Mouse (Mus musculus) gastrocnemius, postnatal 25 days (tissue): ENCODE data around the gene Kdm4b. TPM values are rescaled to one million over a fixed set of nuclear protein-coding genes. Genes with fewer than 3 reads are reported as not detected.

Experiments
- DNase-seq: peaks from one replicate; pipeline ENCODE4 v3.0.0; 2022
- microRNA-seq, 2 experiments: library from miRNA; unstranded; fragments of <30 nt; microRNA quantifications; one replicate each; pipeline ENCODE4 v1.2.0; 2021; ENCODE audit warnings: borderline replicate concordance in 2 of 2
- total RNA-seq, 2 experiments: library from RNA; stranded (reverse); gene quantifications; 1 replicate in 1 of 2; 2 replicates in 1 of 2; pipeline ENCODE4 v1.2.3; 2021

The Kdm4b gene
- total RNA-seq, 2 experiments from 2014 or later, result 21.5 to 22.6 TPM

DNA sequence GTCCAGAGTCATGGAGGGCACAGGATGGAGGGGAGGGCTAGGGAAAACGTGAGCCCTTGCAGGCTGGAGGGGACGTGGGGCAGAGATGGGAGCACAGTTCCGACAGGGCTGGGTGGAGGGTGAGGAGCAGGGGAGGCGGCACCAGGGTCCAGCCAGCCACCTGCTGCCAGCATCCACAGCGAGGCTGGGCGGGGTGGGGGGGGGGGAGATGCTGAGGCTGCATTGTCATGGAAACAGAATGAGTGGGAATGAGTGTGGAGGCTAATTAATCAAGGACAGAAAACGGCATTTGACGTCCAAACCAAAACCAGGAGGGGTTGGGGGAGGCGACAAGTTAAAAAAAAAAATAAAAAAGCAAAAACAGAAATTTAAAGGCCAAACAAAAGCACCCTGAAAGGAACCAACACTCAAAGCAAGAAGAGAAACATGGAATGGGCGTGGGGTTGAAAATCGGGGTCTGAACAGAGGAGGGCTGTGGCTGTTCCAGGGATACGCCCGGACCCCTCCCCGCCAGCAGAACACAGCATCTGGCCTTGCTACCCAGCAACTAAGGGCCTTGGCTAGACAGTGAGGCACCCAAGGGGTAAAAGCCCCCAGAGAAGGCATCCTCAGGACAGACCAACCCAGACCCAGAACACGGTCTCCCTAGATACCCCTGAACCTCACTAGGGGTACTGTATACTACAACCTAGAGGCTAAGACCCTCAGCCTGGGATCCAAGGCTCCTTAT, 114.0 kb downstream of the Kdm4b start:
- no peak for DNase-seq

GRCm38 (mm10) chr17:56442316-56442715, 116.5 kb downstream of the Kdm4b start:
- DNase-seq, result no peak

GRCm38 (mm10) chr17:56443341-56443795, 117.5 kb downstream of the Kdm4b start:
- no peak for DNase-seq

DNA sequence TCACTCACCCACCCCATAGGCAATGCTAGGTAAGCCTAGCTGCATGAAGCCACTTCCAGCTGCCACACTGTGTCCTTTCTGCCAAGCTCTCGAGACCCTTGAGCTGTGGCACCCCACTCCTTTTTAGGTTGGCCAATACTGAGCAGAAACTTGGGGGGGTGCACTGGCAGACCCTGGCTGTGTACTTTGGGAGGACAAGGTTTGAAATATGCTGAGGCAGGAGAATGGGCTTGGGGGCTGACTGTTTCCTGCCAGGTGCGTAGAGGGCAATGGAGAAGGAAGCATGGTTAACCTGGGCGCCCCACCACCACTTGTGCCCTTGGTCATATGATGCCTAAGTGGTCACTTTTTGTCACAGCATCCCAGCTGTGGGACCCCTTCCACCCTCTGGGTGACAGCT, 118.9 kb downstream of the Kdm4b start:
- no peak for DNase-seq

DNA sequence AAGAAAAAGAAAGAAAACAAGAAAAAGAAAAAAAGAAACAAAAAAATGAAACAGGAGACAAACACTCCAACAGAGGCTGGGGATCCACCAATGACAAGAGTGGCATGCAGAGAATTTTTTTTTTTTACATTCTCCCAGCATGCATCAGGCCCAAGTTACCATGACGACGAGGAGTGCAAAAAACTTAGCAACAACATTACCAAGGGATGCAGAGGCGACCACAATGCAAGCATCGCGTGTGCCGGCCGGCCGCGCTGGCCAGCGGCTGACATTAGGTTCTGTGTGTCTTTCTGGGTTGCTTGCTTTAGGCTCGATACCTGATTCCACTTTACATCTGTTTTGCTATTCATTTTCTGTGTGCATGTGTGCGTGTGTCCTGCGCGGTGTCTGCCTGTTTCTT, 119.5 kb downstream of the Kdm4b start:
- no peak for DNase-seq

DNA sequence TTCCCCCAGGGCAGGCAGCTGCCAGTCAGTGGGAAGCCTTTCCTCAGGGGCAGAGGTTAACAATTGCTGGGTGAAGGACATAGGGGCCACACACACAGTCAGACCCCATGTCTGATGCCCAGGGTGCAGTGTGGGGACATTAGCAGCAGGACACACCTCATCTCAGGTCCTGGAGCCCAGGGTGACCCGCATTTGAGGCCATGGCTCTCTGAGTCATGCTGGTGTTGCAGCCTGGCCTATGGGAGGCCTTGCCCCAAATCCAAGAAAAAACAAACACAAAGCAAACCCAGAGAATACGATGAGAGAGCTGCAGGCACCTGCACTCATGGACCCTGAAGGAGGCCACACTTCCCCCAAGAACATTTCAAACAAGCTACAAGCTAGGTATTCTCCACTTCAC, 121.9 kb downstream of the Kdm4b start:
- DNase-seq, result no peak

Small RNAs within 50 kb of the gene (microRNA-seq; reads per million reads assigned to microRNA genes)
- gene Mir6977, result 0 reads per million in 2 experiments

Other genes starting within 250 kb of the Kdm4b start
- gene Hdgfl2, start 246.4 kb upstream of the Kdm4b start, total RNA-seq, result 10 to 100 TPM; 21.5 to 24.2 TPM
- 100 to 1,000 TPM; 177 to 234 TPM for gene Plin4, start 216.3 kb upstream of the Kdm4b start, total RNA-seq
- 10 to 100 TPM; 27.7 to 29.0 TPM for gene Plin5, start 208.5 kb upstream of the Kdm4b start, total RNA-seq
- gene Lrg1, start 204.1 kb upstream of the Kdm4b start, total RNA-seq, result 10 to 100 TPM; 13.4 to 24.9 TPM
- gene Sema6b, start 185.7 kb upstream of the Kdm4b start, total RNA-seq, result 1 to 10 TPM; 1.9 to 4.2 TPM
- under 1 TPM; 0.64 to 0.78 TPM for gene Tnfaip8l1, start 163.6 kb upstream of the Kdm4b start, total RNA-seq
- gene Mydgf, start 142.1 kb upstream of the Kdm4b start, total RNA-seq, result 10 to 100 TPM; 20.3 to 21.7 TPM
- gene Dpp9, start 107.2 kb upstream of the Kdm4b start, total RNA-seq, result 10 to 100 TPM; 27.1 to 31.8 TPM
- 100 to 1,000 TPM; 133 to 135 TPM for gene Fem1a, start 69.3 kb upstream of the Kdm4b start, total RNA-seq
- 1 to 10 TPM; 2.8 to 3.0 TPM for gene Ticam1, start 49.3 kb upstream of the Kdm4b start, total RNA-seq
- 10 to 100 TPM; 35.3 to 39.1 TPM for gene Plin3, start 33.2 kb upstream of the Kdm4b start, total RNA-seq
- gene Arrdc5, start 25.8 kb upstream of the Kdm4b start, total RNA-seq, result not detected
- 1 to 10 TPM; 2.6 to 2.7 TPM for gene Uhrf1, start 22.7 kb upstream of the Kdm4b start, total RNA-seq
- 10 to 100 TPM; 37.7 to 39.6 TPM for gene Ptprs, start 150.4 kb downstream of the Kdm4b start, total RNA-seq
- not detected for gene Znrf4, start 186.4 kb downstream of the Kdm4b start, total RNA-seq
- gene Gm20219, start 228.3 kb downstream of the Kdm4b start, total RNA-seq, result under 1 TPM; 0.43 to 0.78 TPM